Mouse (Mus musculus) G1E (cell line): ENCODE results near the gene Vegfd. TPM values are rescaled to one million over a fixed set of nuclear protein-coding genes. Genes with fewer than 3 reads are reported as not detected.

Experiments
- ATAC-seq: 2 replicates; pipeline ENCODE4 v1.8.0; 2016; ENCODE audit warnings: mild to moderate bottlenecking; ENCODE audit not compliant: insufficient number of reproducible peaks, poor library complexity, low FRiP score, severe bottlenecking; ENCODE audit errors: extremely low read depth
- DNase-seq: peaks from one replicate; pipeline ENCODE4 v3.0.0; 2012; ENCODE audit warnings: low spot score
- H3K27me3 ChIP-seq: 2 replicates; pipeline ENCODE4 v1.6.1; 2012; ENCODE audit warnings: mild to moderate bottlenecking, low read length, inconsistent platforms; ENCODE audit not compliant: insufficient read depth
- H3K36me3 ChIP-seq: replicated peaks from 2 replicates; pipeline ENCODE3; 2012; ENCODE audit warnings: mild to moderate bottlenecking, inconsistent platforms
- H3K4me1 ChIP-seq: 2 replicates; pipeline ENCODE4 v1.6.1; 2012; ENCODE audit warnings: low read depth, low read length, inconsistent platforms, mixed read lengths; ENCODE audit not compliant: insufficient read depth
- H3K4me3 ChIP-seq: 2 replicates; pipeline ENCODE4 v1.5.1; 2012; ENCODE audit warnings: low read depth, mild to moderate bottlenecking, inconsistent platforms, low read length, moderate library complexity, mixed read lengths
- H3K9me3 ChIP-seq: replicated peaks from 2 replicates; pipeline ENCODE4 v1.6.1; 2012; ENCODE audit warnings: inconsistent platforms
- CTCF ChIP-seq: IDR thresholded peaks from 2 replicates; pipeline ENCODE4 v1.5.1; 2012; ENCODE audit warnings: low read depth, low read length, inconsistent platforms, mixed read lengths
- GATA1 ChIP-seq: IDR thresholded peaks from 2 replicates; pipeline ENCODE4 v1.6.1; 2012; ENCODE audit warnings: borderline replicate concordance, low read length, inconsistent platforms, mixed read lengths
- GATA2 ChIP-seq: IDR thresholded peaks from 2 replicates; pipeline ENCODE4 v1.6.1; 2012; ENCODE audit warnings: low read depth, low read length, inconsistent platforms, borderline replicate concordance
- POLR2AphosphoS5 ChIP-seq: IDR thresholded peaks from 2 replicates; pipeline ENCODE4 v1.6.1; 2012; ENCODE audit warnings: low read depth, low read length, inconsistent platforms; ENCODE audit not compliant: insufficient replicate concordance
- TAL1 ChIP-seq: conservative IDR thresholded peaks from 2 replicates; pipeline ENCODE4 v1.6.1; 2012; ENCODE audit warnings: low read depth, low read length, inconsistent platforms, mixed read lengths
- polyA plus RNA-seq: library from polyadenylated mRNA; stranded (reverse); fragments of >175 nt; gene quantifications from 2 replicates; pipeline ENCODE4 v1.2.3, GENCODE M21; 2012
- total RNA-seq, 2 experiments: library from RNA; stranded (forward) in 1 of 2; stranded (reverse) in 1 of 2; fragments of 200-1000 nt in 1 of 2; fragments of >200 nt in 1 of 2; fragmentation: Nextera tagmentation in 1 of 2; gene quantifications; 2 replicates each; pipeline ENCODE4 v1.2.3; 2014 to 2017

The Vegfd gene
- total RNA-seq (2014; fragmentation: Nextera tagmentation) (16.6 TPM in 1 of 2 replicates, not detected in the other), total RNA-seq (2017) (0.06 TPM in 1 of 2 replicates, not detected in the other), polyA plus RNA-seq (not detected in 2 replicates)

DNA sequence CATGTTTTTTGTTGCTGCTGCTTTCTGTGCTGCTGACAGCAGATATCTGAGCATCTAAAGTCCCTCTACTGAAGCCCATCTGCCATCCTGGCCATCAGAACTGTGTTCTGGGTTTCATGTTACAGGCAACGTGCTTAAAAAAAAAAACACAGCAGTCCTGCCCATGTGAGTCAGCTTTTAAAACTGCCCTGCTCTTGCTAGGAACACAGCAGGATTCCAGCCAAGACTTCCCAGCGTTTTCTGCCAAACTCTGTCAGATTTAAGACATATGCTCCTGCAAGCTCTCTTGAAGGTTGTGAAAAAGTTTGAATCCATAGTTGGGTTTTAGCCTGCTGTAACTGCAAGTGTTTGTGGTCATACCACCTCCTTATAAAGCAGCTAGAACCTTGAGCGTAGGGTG, at the start of gene Vegfd:
Vegfd (plus strand) TSS at position 298 of the 400 bp plus-strand sequence.
- no peak for ATAC-seq
- H3K36me3 ChIP-seq, result no peaks in the 10 kb centered on the region
- no peaks in the 10 kb centered on the region for H3K4me1 ChIP-seq
- no peaks in the 10 kb centered on the region for H3K27me3 ChIP-seq
- DNase-seq, result no peak
- no peaks in the 10 kb centered on the region for H3K9me3 ChIP-seq
- TF ChIP-seq GATA1 (no peak), GATA2 (no peak), TAL1 (no peak), CTCF (no peak), POLR2AphosphoS5 (no peak)
- H3K4me3 ChIP-seq, result no peak within 1 kb of the TSS

DNA sequence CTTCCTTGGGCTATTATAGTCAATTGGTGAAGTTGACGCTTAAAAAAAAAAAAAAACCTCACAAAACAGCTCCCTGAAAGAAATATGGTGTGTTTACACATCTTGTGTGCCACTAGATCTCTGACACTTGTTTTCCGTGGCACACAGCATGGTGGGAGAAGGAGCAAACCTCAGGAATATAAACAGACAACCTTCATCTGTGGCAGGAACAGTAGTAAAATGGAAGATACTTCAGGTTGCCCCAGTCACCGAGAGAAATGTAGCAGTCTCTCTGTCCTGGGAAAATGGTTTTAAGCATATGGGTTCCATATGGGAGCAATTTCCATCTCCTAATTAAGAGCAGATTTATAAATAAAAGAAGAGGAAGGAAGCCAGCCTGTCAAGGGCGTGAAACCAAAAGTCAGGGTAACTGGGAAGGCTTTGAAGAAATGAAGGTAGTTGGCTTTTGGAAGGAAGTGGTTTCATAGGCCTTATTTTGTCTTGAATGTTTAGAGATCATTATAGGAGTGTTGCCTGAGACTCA, 49.7 kb upstream of the Vegfd start:
- TF ChIP-seq CTCF, result no peak
- no peak for TF ChIP-seq GATA2
- TF ChIP-seq POLR2AphosphoS5, result no peak
- Histone ChIP-seq H3K9me3 (no peaks in the 10 kb centered on the region), H3K36me3 (no peaks in the 10 kb centered on the region), H3K4me3 (no peak overlapping the region), H3K4me1 (no peaks in the 10 kb centered on the region), H3K27me3 (no peaks in the 10 kb centered on the region)
- ATAC-seq (no peak), DNase-seq (no peak)

DNA sequence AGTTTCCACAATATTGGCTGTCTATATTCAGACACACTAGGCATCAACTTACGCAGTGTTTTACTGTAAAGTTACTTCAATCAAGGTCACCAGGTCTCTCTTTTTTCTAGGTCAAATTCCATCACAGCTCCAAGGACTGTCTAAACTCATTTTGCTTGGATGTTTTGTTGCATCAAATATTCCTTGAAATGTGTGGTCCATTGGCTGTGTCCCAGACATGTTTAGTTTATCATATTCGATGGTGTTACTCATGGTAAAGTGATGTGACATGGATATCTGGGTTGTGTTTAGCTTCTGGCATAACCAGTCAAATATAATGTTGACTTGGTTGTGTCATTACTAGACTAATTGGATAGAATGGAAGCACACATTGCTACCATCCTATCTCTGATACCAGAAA, 42.8 kb upstream of the Vegfd start:
- no peaks in the 10 kb centered on the region for H3K4me1 ChIP-seq
- no peaks in the 10 kb centered on the region for H3K9me3 ChIP-seq
- H3K36me3 ChIP-seq, result no peaks in the 10 kb centered on the region
- no peaks in the 10 kb centered on the region for H3K27me3 ChIP-seq
- no peak overlapping the region for H3K4me3 ChIP-seq
- no peak for DNase-seq
- TF ChIP-seq POLR2AphosphoS5 (no peak), TAL1 (no peak), GATA2 (no peak), CTCF (no peak), GATA1 (no peak)
- no peak for ATAC-seq

DNA sequence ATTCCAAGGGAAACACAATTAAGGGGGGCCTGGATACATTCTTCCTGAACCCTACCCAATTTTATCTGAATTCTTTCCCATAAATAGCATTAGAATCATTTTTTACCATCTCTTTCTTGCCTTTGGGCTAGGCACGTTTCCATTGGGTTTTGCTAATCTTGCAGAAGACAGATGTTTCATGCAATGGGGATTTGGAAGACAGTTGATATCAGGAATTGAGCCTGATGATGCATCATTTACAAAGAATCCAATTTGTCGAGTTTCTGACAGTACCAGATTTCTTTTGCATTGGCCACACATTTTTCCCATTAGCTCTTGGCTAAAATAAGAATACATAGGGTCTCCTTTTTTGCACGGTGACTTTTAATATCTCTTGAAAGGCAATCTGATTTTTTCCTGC, 42.4 kb upstream of the Vegfd start:
- Histone ChIP-seq H3K4me3 (no peak overlapping the region), H3K36me3 (no peaks in the 10 kb centered on the region), H3K9me3 (no peaks in the 10 kb centered on the region), H3K4me1 (no peaks in the 10 kb centered on the region), H3K27me3 (no peaks in the 10 kb centered on the region)
- DNase-seq (no peak), ATAC-seq (no peak)
- TF ChIP-seq POLR2AphosphoS5 (no peak), CTCF (no peak)

DNA sequence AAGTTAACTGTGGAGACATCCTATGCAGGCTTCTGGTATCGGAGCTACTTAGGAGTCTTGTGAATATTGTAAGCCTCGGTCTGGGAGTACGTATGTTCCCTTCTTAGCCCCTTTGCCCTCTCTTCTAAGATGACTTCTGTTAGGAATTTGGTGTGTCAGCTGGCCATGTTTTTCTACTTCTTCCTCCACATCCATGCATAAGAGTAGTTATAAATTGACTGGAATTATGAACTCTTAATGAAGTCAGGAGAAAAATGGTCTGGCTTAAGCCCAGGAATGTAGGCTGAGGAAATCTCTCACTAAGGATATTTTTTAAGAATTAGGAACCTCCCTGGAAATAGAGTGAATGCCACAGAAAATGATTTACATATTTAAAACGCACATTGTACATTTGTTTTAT, 34.6 kb upstream of the Vegfd start:
- TF ChIP-seq POLR2AphosphoS5 (no peak), CTCF (no peak), GATA1 (no peak), GATA2 (no peak), TAL1 (no peak)
- no peaks in the 10 kb centered on the region for H3K27me3 ChIP-seq
- ATAC-seq, result no peak
- H3K36me3 ChIP-seq, result no peaks in the 10 kb centered on the region
- DNase-seq, result no peak
- no peaks in the 10 kb centered on the region for H3K9me3 ChIP-seq
- no peaks in the 10 kb centered on the region for H3K4me1 ChIP-seq
- no peak overlapping the region for H3K4me3 ChIP-seq

DNA sequence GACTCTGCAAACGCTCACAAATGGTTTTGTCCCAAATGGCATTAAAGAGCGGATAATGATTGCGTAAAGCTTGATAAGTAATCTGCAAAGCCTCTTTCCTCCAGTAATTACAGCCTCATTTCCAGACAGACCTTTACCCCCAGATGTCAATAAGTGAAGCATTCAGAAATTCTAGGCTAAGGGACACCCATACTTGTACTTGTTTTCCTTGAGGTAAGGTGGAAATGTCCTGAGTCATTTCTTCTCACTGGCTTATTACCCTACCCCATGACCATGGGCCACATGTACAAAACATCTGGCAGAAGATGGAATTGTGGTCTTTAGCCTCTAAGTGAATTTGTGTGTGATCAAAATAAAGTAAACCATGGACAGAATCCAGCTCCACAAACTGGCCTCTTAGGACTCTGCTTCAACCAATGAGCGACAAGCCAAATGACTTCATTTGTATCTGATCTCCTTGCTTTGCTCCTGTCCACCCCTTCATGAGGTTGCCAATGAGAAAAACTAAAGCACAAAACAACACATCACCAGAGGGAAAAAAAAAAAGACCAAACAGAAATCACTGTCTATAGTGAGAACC, 27.7 kb upstream of the Vegfd start:
- no peak overlapping the region for H3K4me3 ChIP-seq

DNA sequence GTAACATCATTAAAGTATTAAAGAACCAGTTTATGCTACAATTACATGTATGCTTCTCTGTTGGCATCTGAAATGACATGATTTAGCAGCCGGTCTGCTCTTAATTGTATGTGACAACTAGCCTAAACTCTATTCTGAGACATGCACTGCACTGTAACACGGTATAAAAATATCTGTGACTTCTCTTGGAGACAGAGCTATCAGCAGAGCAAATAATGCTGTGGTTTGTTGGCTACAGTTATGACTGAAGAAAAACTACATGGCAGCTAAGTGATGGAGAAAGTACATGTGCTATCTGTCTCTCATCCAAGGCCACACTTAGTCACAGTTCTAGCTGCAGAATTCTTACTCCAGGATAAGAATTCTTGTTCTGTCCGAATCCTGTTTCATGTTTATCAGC, 24.2 kb upstream of the Vegfd start:
- ATAC-seq, result no peak
- Histone ChIP-seq H3K4me1 (no peaks in the 10 kb centered on the region), H3K4me3 (no peak overlapping the region), H3K27me3 (no peaks in the 10 kb centered on the region), H3K9me3 (no peaks in the 10 kb centered on the region), H3K36me3 (no peaks in the 10 kb centered on the region)
- DNase-seq, result no peak
- no peak for TF ChIP-seq CTCF
- TF ChIP-seq GATA1, result no peak
- TF ChIP-seq TAL1, result no peak
- TF ChIP-seq POLR2AphosphoS5, result no peak
- no peak for TF ChIP-seq GATA2

More for the DNA sequence above, 27.7 kb upstream of the Vegfd start:
- no peaks in the 10 kb centered on the region for H3K9me3 ChIP-seq
- H3K36me3 ChIP-seq, result no peaks in the 10 kb centered on the region
- TF ChIP-seq GATA1, result no peak
- no peak for TF ChIP-seq GATA2
- no peak for TF ChIP-seq TAL1
- no peak for TF ChIP-seq POLR2AphosphoS5
- no peak for TF ChIP-seq CTCF
- no peaks in the 10 kb centered on the region for H3K27me3 ChIP-seq
- ATAC-seq (no peak), DNase-seq (no peak)
- H3K4me1 ChIP-seq, result no peaks in the 10 kb centered on the region
